Comparison of ENCODE assay signal across 10 mouse cellular contexts in genomic region chr6:135144516-135144915, GRCm38 (mm10). TPM values are rescaled to one million over a fixed set of nuclear protein-coding genes. Genes with fewer than 3 reads are reported as not detected.
A peak's percentile ranks its signal among the peaks of the same experiment; 100 is the strongest.
DNase-seq lines count a peak whose midpoint lies in the region; ATAC-seq lines count a peak whose summit lies in the region.
"Had no signal": no experiment of that assay in that cellular context is flagged by ENCODE, and none has a peak within 500 bp of the region (broad histone marks: within the 10 kb centered on the region; RNA-seq: fewer than 3 reads in every experiment).

No protein-coding gene starts in this region.

- no peaks in the 10 kb centered on the region for H3K9me3 ChIP-seq in hindbrain, embryonic 10.5 days
- H3K9me3 ChIP-seq in midbrain, embryonic 13.5 days = no peaks in the 10 kb centered on the region
- H3K9me3 ChIP-seq: stomach, embryonic 15.5 days had no signal

- DNase-seq in cerebellum, adult 9-10 months = peak; percentile 26
- peak; percentile 45 to 56 for DNase-seq in left cerebral cortex, adult 18-20 months (ENCODE audit: low spot score in 2 of 2)
- DNase-seq in left cerebral cortex, adult 8-10 months (ENCODE audit: low spot score in 2 of 2) = no peak
- peak; percentile 53 for DNase-seq in R1 (ENCODE audit: low read depth, low spot score)
- DNase-seq in hindbrain, embryonic 10.5 days (ENCODE audit: low spot score) = peak; percentile 27
- DNase-seq in layer of hippocampus, adult 11-12 months (ENCODE audit: low spot score) = no peak

- H3K4me3 ChIP-seq in hindbrain, embryonic 10.5 days = no peak overlapping the region
- no peak overlapping the region for H3K4me3 ChIP-seq in midbrain, embryonic 13.5 days (replicated peaks)
- H3K4me3 ChIP-seq: stomach, embryonic 15.5 days had no signal

- H3K9ac ChIP-seq in midbrain, embryonic 13.5 days (replicated peaks) = no peak overlapping the region
- H3K9ac ChIP-seq: stomach, embryonic 15.5 days had no signal

- peaks cover 3% of the 10 kb centered on the region; the same call in 1 of the 2 replicates for H3K4me1 ChIP-seq in hindbrain, embryonic 10.5 days (replicated peaks)
- H3K4me1 ChIP-seq in midbrain, embryonic 13.5 days (replicated peaks) = peaks cover 4% of the 10 kb centered on the region
- H3K4me1 ChIP-seq: stomach, embryonic 15.5 days had no signal

- no peaks in the 10 kb centered on the region for H3K36me3 ChIP-seq in hindbrain, embryonic 10.5 days
- no peaks in the 10 kb centered on the region for H3K36me3 ChIP-seq in midbrain, embryonic 13.5 days
- H3K36me3 ChIP-seq: stomach, embryonic 15.5 days had no signal

- no peak for ATAC-seq in cerebellum, adult (ENCODE audit: insufficient number of reproducible peaks, low FRiP score, low TSS enrichment)
- ATAC-seq in midbrain, embryonic 13.5 days = 0 out of 2 replicates have a peak, but pooled peaks have one; percentile 28

- WGBS in hindbrain, embryonic 10.5 days = 11% methylated on average over 3 of the region's 3 CpGs
- 6% methylated on average over 3 of the region's 3 CpGs for WGBS in midbrain, embryonic 13.5 days

- H3K27ac ChIP-seq in hindbrain, embryonic 10.5 days = no peak overlapping the region
- H3K27ac ChIP-seq in midbrain, embryonic 13.5 days = no peak overlapping the region
- H3K27ac ChIP-seq: stomach, embryonic 15.5 days had no signal

- no peak overlapping the region for H3K4me2 ChIP-seq in midbrain, embryonic 13.5 days (replicated peaks)
- H3K4me2 ChIP-seq: stomach, embryonic 15.5 days had no signal

- H3K27me3 ChIP-seq in hindbrain, embryonic 10.5 days (ENCODE audit: insufficient read depth, poor library complexity, severe bottlenecking) = no peaks in the 10 kb centered on the region
- no peaks in the 10 kb centered on the region; the same call in 1 of the 2 replicates for H3K27me3 ChIP-seq in midbrain, embryonic 13.5 days
- H3K27me3 ChIP-seq: stomach, embryonic 15.5 days had no signal

RNA-seq across cellular contexts. Expression of gene Gprc5d, which starts 26.4 kb away (rescaled TPM):
- not detected for total RNA-seq in left cerebral cortex, adult 18-20 months (2021)
- total RNA-seq in left cerebral cortex, adult 8-10 months (2022) = under 1 TPM in 1 of 4 experiments, not detected in 3; 0.28 TPM
- polyA plus RNA-seq in hindbrain, embryonic 10.5 days (2016; fragmentation: Nextera tagmentation; extraction: Ambion mirVana) = not detected in 2 replicates
- polyA plus RNA-seq in midbrain, embryonic 13.5 days (2015; fragmentation: Nextera tagmentation; extraction: Ambion mirVana) = 0.12 TPM in 1 of 2 replicates, not detected in the other
- total RNA-seq: layer of hippocampus, postnatal 25 days had no signal
- polyA plus RNA-seq: stomach, embryonic 15.5 days had no signal

RNA-seq across cellular contexts. Expression of gene Fam234b, which starts 53.3 kb away (rescaled TPM):
- total RNA-seq in left cerebral cortex, adult 18-20 months (2021) = 100 to 1,000 TPM; 183 to 192 TPM
- 100 to 1,000 TPM; 149 to 164 (median 160) TPM for total RNA-seq in left cerebral cortex, adult 8-10 months (2022)
- 24.5 and 28.0 TPM in 2 replicates for polyA plus RNA-seq in hindbrain, embryonic 10.5 days (2016; fragmentation: Nextera tagmentation; extraction: Ambion mirVana)
- polyA plus RNA-seq in midbrain, embryonic 13.5 days (2015; fragmentation: Nextera tagmentation; extraction: Ambion mirVana) = 67.0 and 74.1 TPM in 2 replicates

RNA-seq across cellular contexts. Expression of gene Hebp1, which starts 53.3 kb away (rescaled TPM):
- 10 to 100 TPM; 52.6 to 57.5 TPM for total RNA-seq in left cerebral cortex, adult 18-20 months (2021)
- 10 to 100 TPM; 48.6 to 60.9 (median 56.7) TPM for total RNA-seq in left cerebral cortex, adult 8-10 months (2022)
- 6.3 and 9.0 TPM in 2 replicates for polyA plus RNA-seq in hindbrain, embryonic 10.5 days (2016; fragmentation: Nextera tagmentation; extraction: Ambion mirVana)
- polyA plus RNA-seq in midbrain, embryonic 13.5 days (2015; fragmentation: Nextera tagmentation; extraction: Ambion mirVana) = 2.7 and 3.4 TPM in 2 replicates

Comparison
In these comparisons a context has a peak if more than half of its experiments do, and no peak if none do; other contexts are left out.
1. DNase-seq: peak in cerebellum, adult 9-10 months (single experiment), left cerebral cortex, adult 18-20 months (2 of 2), R1 (single experiment) and hindbrain, embryonic 10.5 days (single experiment); none in left cerebral cortex, adult 8-10 months (0 of 2) and layer of hippocampus, adult 11-12 months (single experiment).